Mouse (Mus musculus) left cerebral cortex, postnatal 25 days (tissue): ENCODE measurements around the gene Dynlt1f. TPM values are rescaled to one million over a fixed set of nuclear protein-coding genes. Genes with fewer than 3 reads are reported as not detected.
"Not testable (repeated sequence)": the region's sequence is repeated elsewhere in the genome, so short reads cannot be mapped to it uniquely, and the experiment has no call there.

ENCODE experiments used
- DNase-seq, 2 experiments: peaks; one replicate each; pipeline ENCODE4 v3.0.0; 2022; ENCODE audit warnings: low spot score in 2 of 2, mixed read lengths in 1 of 2
- intact Hi-C: fragments of 180-260 bp; cut with DNase I; formaldehyde crosslinking; loops from one replicate; pipeline ENCODE4 v1.15.1; 2025
- total RNA-seq, 2 experiments: library from RNA; stranded (reverse); gene quantifications; 2 replicates each; pipeline ENCODE4 v1.2.3; 2021

The Dynlt1f gene
- total RNA-seq, 2 experiments from 2014 or later: 37.0 to 42.8 TPM

GRCm38 (mm10) chr17:6636861-6637260 is 18.8 kb downstream of the Dynlt1f start:
- intact Hi-C loops: no loop called here
- no peak for DNase-seq

GRCm38 (mm10) chr17:6635781-6636180 is 19.9 kb downstream of the Dynlt1f start:
- DNase-seq, intact Hi-C loops: not testable (repeated sequence)

- intact Hi-C loops, DNase-seq: not testable (repeated sequence)
Measured at GRCm38 (mm10) chr17:6632850-6633249, 22.9 kb downstream of the Dynlt1f start.

- intact Hi-C loops, DNase-seq: not testable (repeated sequence)
Measured at GRCm38 (mm10) chr17:6630398-6630797, 25.3 kb downstream of the Dynlt1f start.

- intact Hi-C loops, DNase-seq: not testable (repeated sequence)
Measured at GRCm38 (mm10) chr17:6624926-6625558, 30.7 kb downstream of the Dynlt1f start.

GRCm38 (mm10) chr17:6621976-6622375 is 33.7 kb downstream of the Dynlt1f start:
- intact Hi-C loops, DNase-seq: not testable (repeated sequence)

GRCm38 (mm10) chr17:6620730-6621451 is 34.8 kb downstream of the Dynlt1f start:
- intact Hi-C loops: not testable (repeated sequence)

GRCm38 (mm10) chr17:6620035-6620434 is 35.7 kb downstream of the Dynlt1f start:
- intact Hi-C loops: not testable (repeated sequence)

More at GRCm38 (mm10) chr17:6620730-6621451, 34.8 kb downstream of the Dynlt1f start:
- DNase-seq: not testable (repeated sequence)

GRCm38 (mm10) chr17:6619271-6619670 is 36.4 kb downstream of the Dynlt1f start:
- intact Hi-C loops, DNase-seq: not testable (repeated sequence)

More at GRCm38 (mm10) chr17:6620035-6620434, 35.7 kb downstream of the Dynlt1f start:
- DNase-seq: not testable (repeated sequence)

GRCm38 (mm10) chr17:6617689-6618400 is 37.9 kb downstream of the Dynlt1f start:
- DNase-seq, intact Hi-C loops: not testable (repeated sequence)

- DNase-seq, intact Hi-C loops: not testable (repeated sequence)
Measured at GRCm38 (mm10) chr17:6616731-6617130, 39.0 kb downstream of the Dynlt1f start.

GRCm38 (mm10) chr17:6614316-6614715 is 41.4 kb downstream of the Dynlt1f start:
- intact Hi-C loops, DNase-seq: not testable (repeated sequence)

- DNase-seq, intact Hi-C loops: not testable (repeated sequence)
Measured at GRCm38 (mm10) chr17:6613524-6613923, 42.2 kb downstream of the Dynlt1f start.

GRCm38 (mm10) chr17:6605347-6605746 is 50.4 kb downstream of the Dynlt1f start:
- intact Hi-C loops: not testable (repeated sequence)
- peak in 1 of 2 experiments; percentile 33 for DNase-seq

GRCm38 (mm10) chr17:6602205-6602604 is 53.5 kb downstream of the Dynlt1f start:
- intact Hi-C loops, DNase-seq: not testable (repeated sequence)

- intact Hi-C loops: not testable (repeated sequence)
- DNase-seq: peak in 1 of 2 experiments; percentile 55
Measured at GRCm38 (mm10) chr17:6601204-6601911, 54.3 kb downstream of the Dynlt1f start, which contains the start of gene Dynlt1c. Dynlt1c (plus strand) TSS chr17:6601671.

- peak in 1 of 2 experiments; percentile 78 for DNase-seq
- intact Hi-C loops: not testable (repeated sequence)
Measured at GRCm38 (mm10) chr17:6600216-6600911, 55.3 kb downstream of the Dynlt1f start.

GRCm38 (mm10) chr17:6598356-6598755 is 57.3 kb downstream of the Dynlt1f start:
- DNase-seq, intact Hi-C loops: not testable (repeated sequence)
